ENCODE assay signal across 10 mouse cellular contexts in genomic region chr8:126659691-126660657, GRCm38 (mm10).
DNase-seq lines count a peak whose midpoint lies in the region; ATAC-seq and TF ChIP-seq lines count a peak whose summit lies in the region.
"Had no signal": no experiment of that assay in that cellular context is flagged by ENCODE, and none has a peak within 500 bp of the region (broad histone marks: within the 10 kb centered on the region; RNA-seq: fewer than 3 reads in every experiment).

No protein-coding gene starts in this region.

- 0 out of 2 replicates have a peak, but pooled peaks have one; percentile 25 for TF ChIP-seq POLR2A in small intestine, adult 2 months (IDR thresholded peaks at IDR 0.05; ENCODE audit: low read depth, low read length)

- H3K4me2 ChIP-seq in kidney, embryonic 14.5 days (replicated peaks; ENCODE audit: low read depth, low read length), result peak overlapping the region; percentile 34
- peak overlapping the region; percentile 50 for H3K4me2 ChIP-seq in embryonic facial prominence, embryonic 13.5 days
- peak overlapping the region; percentile 45; the same call in 1 of the 2 replicates for H3K4me2 ChIP-seq in liver, embryonic 15.5 days

- peak overlapping the region; percentile 90 for H3K27ac ChIP-seq in kidney, embryonic 14.5 days (ENCODE audit: low read depth, low read length)
- peak overlapping the region; percentile 99 for H3K27ac ChIP-seq in embryonic facial prominence, embryonic 13.5 days
- H3K27ac ChIP-seq in hindbrain, embryonic 10.5 days, result peak overlapping the region; percentile 86
- H3K27ac ChIP-seq in liver, embryonic 15.5 days (replicated peaks), result peak overlapping the region; percentile 48
- peak overlapping the region; percentile 94 for H3K27ac ChIP-seq in small intestine, adult 2 months (ENCODE audit: insufficient read depth, low read depth, low read length)
- H3K27ac ChIP-seq: macrophage had no signal

- no peak for TF ChIP-seq CTCF in small intestine, adult 2 months (IDR thresholded peaks at IDR 0.05; ENCODE audit: extremely low read depth, insufficient read length, insufficient replicate concordance, low read depth, low read length)

- no peaks in the 10 kb centered on the region for H3K9me3 ChIP-seq in kidney, embryonic 14.5 days (ENCODE audit: control insufficient read depth, low read length)
- H3K9me3 ChIP-seq in embryonic facial prominence, embryonic 13.5 days, result no peaks in the 10 kb centered on the region
- H3K9me3 ChIP-seq in hindbrain, embryonic 10.5 days, result no peaks in the 10 kb centered on the region
- H3K9me3 ChIP-seq in liver, embryonic 15.5 days (replicated peaks), result no peaks in the 10 kb centered on the region
- H3K9me3 ChIP-seq: G1E had no signal

- H3K4me3 ChIP-seq in kidney, embryonic 14.5 days (ENCODE audit: low read length), result 0 out of 2 replicates have a peak overlapping the region, but pooled peaks have one; percentile 2
- H3K4me3 ChIP-seq in embryonic facial prominence, embryonic 13.5 days, result no peak overlapping the region
- peak overlapping the region; percentile 9; the same call in 1 of the 2 replicates for H3K4me3 ChIP-seq in hindbrain, embryonic 10.5 days
- no peak overlapping the region for H3K4me3 ChIP-seq in liver, embryonic 15.5 days (replicated peaks)
- H3K4me3 ChIP-seq in small intestine, adult 2 months (ENCODE audit: low read depth, low read length), result peak overlapping the region; percentile 9

- no peaks in the 10 kb centered on the region for H3K27me3 ChIP-seq in kidney, embryonic 14.5 days (ENCODE audit: control insufficient read depth, insufficient read depth, low read length)
- no peaks in the 10 kb centered on the region for H3K27me3 ChIP-seq in embryonic facial prominence, embryonic 13.5 days
- H3K27me3 ChIP-seq in hindbrain, embryonic 10.5 days (ENCODE audit: insufficient read depth, poor library complexity, severe bottlenecking), result no peaks in the 10 kb centered on the region
- H3K27me3 ChIP-seq in liver, embryonic 15.5 days, result no peaks in the 10 kb centered on the region
- H3K27me3 ChIP-seq in small intestine, adult 2 months (ENCODE audit: control insufficient read depth, insufficient read depth, low read length), result no peaks in the 10 kb centered on the region

- peak; percentile 55; the same call in 1 of the 2 replicates for ATAC-seq in kidney, embryonic 14.5 days (ENCODE audit: low FRiP score, low TSS enrichment)
- ATAC-seq in embryonic facial prominence, embryonic 13.5 days (ENCODE audit: insufficient number of reproducible peaks, insufficient read depth, low FRiP score, low TSS enrichment, low read depth), result no peak
- no peak for ATAC-seq in liver, embryonic 15.5 days (ENCODE audit: insufficient read depth)

- no peaks in the 10 kb centered on the region for H3K36me3 ChIP-seq in kidney, embryonic 14.5 days (ENCODE audit: control insufficient read depth, insufficient read depth, low read length)
- H3K36me3 ChIP-seq in embryonic facial prominence, embryonic 13.5 days, result no peaks in the 10 kb centered on the region
- H3K36me3 ChIP-seq in hindbrain, embryonic 10.5 days, result no peaks in the 10 kb centered on the region
- no peaks in the 10 kb centered on the region for H3K36me3 ChIP-seq in liver, embryonic 15.5 days (replicated peaks)
- H3K36me3 ChIP-seq in small intestine, adult 2 months (ENCODE audit: control insufficient read depth, insufficient read depth, low read length), result no peaks in the 10 kb centered on the region
- H3K36me3 ChIP-seq: G1E had no signal

- no peak for DNase-seq in kidney, adult 9 months
- no peak for DNase-seq in hindbrain, embryonic 10.5 days (ENCODE audit: low spot score)
- no peak for DNase-seq in right cerebral cortex, postnatal 4 days
- DNase-seq in frontal cortex, postnatal 10 days (ENCODE audit: low spot score in 2 of 2), result no peak

- H3K4me1 ChIP-seq in kidney, embryonic 14.5 days (ENCODE audit: control insufficient read depth, insufficient read depth, low read length), result peaks cover 62% of the 10 kb centered on the region
- H3K4me1 ChIP-seq in embryonic facial prominence, embryonic 13.5 days, result peaks cover 72% of the 10 kb centered on the region
- H3K4me1 ChIP-seq in hindbrain, embryonic 10.5 days (replicated peaks), result peaks cover 69% of the 10 kb centered on the region
- H3K4me1 ChIP-seq in liver, embryonic 15.5 days (replicated peaks), result peaks cover 44% of the 10 kb centered on the region
- peaks cover 39% of the 10 kb centered on the region for H3K4me1 ChIP-seq in small intestine, adult 2 months (ENCODE audit: control insufficient read depth, insufficient read depth, insufficient read length, low read length)

- WGBS in kidney, embryonic 14.5 days, result 26% methylated on average over 12 of the region's 12 CpGs
- 36% methylated on average over 12 of the region's 12 CpGs for WGBS in embryonic facial prominence, embryonic 13.5 days
- 59% methylated on average over 12 of the region's 12 CpGs for WGBS in hindbrain, embryonic 10.5 days
- 51% methylated on average over 12 of the region's 12 CpGs for WGBS in liver, embryonic 15.5 days (ENCODE audit: insufficient replicate concordance)
- WGBS in small intestine, adult 2 months, result 29% methylated on average over 12 of the region's 12 CpGs

- peak overlapping the region; percentile 44; the same call in 1 of the 2 replicates for H3K9ac ChIP-seq in kidney, embryonic 14.5 days (ENCODE audit: low read depth, low read length)
- peak overlapping the region; percentile 51 for H3K9ac ChIP-seq in embryonic facial prominence, embryonic 13.5 days
- H3K9ac ChIP-seq in liver, embryonic 15.5 days, result no peak overlapping the region

Comparison
In these comparisons a context has a peak if more than half of its experiments do, and no peak if none do; other contexts are left out.
1. H3K27ac ChIP-seq: peak in every context shown above with its lines; median percentile 99 in embryonic facial prominence, embryonic 13.5 days; 94 in small intestine, adult 2 months; 90 in kidney, embryonic 14.5 days; 86 in hindbrain, embryonic 10.5 days; 48 in liver, embryonic 15.5 days.
2. H3K4me3 ChIP-seq: peak in kidney, embryonic 14.5 days (single experiment), hindbrain, embryonic 10.5 days (single experiment) and small intestine, adult 2 months (single experiment); none in embryonic facial prominence, embryonic 13.5 days (single experiment) and liver, embryonic 15.5 days (single experiment).
3. Peak in every context shown above with its lines, with median percentiles within 50 percentile points of each other: H3K4me2 ChIP-seq.